In the genomic region with DNA sequence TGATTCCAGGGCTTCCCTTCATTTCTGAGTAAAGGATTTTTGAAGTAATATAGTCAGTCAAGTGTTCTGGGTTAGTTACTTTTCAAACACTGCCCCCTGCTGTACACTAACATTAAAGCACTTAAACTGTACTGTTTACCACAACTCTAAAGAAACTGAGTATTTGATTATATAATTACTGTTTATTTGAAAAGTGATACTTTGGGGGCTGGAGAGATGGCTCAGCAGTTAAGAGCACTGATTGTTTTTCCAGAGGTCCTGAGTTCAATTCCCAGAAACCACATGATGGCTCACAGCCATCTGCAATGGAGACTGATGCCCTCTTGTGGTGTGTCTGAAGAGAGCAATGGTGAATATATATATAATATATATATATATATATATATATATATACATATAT, we compare ENCODE assay signal across 7 mouse cellular contexts.
DNase-seq lines count a peak whose midpoint lies in the region; ATAC-seq and TF ChIP-seq lines count a peak whose summit lies in the region.
"Not testable (repeated sequence)": the region's sequence is repeated elsewhere in the genome, so short reads cannot be mapped to it uniquely, and the experiment has no call there.

No protein-coding gene starts in this region.

- not testable (repeated sequence) for H3K27ac ChIP-seq in forebrain, embryonic 12.5 days; liver, adult 2 months (replicated peaks; ENCODE audit: insufficient read depth, low read depth, low read length); midbrain, postnatal 0 days (ENCODE audit: low read depth, low read length)

- not testable (repeated sequence) for H3K4me2 ChIP-seq in forebrain, embryonic 12.5 days; midbrain, postnatal 0 days (ENCODE audit: low read depth, low read length, poor library complexity, severe bottlenecking)

- peak; percentile 39; the same call in 1 of the 2 replicates for ATAC-seq in forebrain, embryonic 12.5 days (ENCODE audit: low FRiP score)
- ATAC-seq in midbrain, postnatal 0 days (ENCODE audit: low FRiP score), result not testable (repeated sequence)

- H3K4me3 ChIP-seq in forebrain, embryonic 12.5 days (replicated peaks); liver, adult 2 months (ENCODE audit: insufficient read depth, low read depth, low read length); midbrain, postnatal 0 days (ENCODE audit: low read depth, low read length): not testable (repeated sequence)

- H3K4me1 ChIP-seq in forebrain, embryonic 12.5 days; liver, adult 2 months (ENCODE audit: control insufficient read depth, insufficient read depth, low read length); midbrain, postnatal 0 days (ENCODE audit: insufficient read depth, low read length): not testable (repeated sequence)

- not testable (repeated sequence) for H3K9me3 ChIP-seq in forebrain, embryonic 12.5 days; midbrain, postnatal 0 days (ENCODE audit: low read length)

- not testable (repeated sequence) for H3K27me3 ChIP-seq in forebrain, embryonic 12.5 days; liver, adult 2 months (ENCODE audit: control insufficient read depth, insufficient read depth, low read length); midbrain, postnatal 0 days (ENCODE audit: insufficient read depth, low read length)

- H3K36me3 ChIP-seq in forebrain, embryonic 12.5 days (replicated peaks); liver, adult 2 months (ENCODE audit: control insufficient read depth, insufficient read depth, low read length); midbrain, postnatal 0 days (ENCODE audit: insufficient read depth, low read length): not testable (repeated sequence)

- intact Hi-C loops in heart, postnatal 10 days (cut with DNase I), result loop anchor here (2.0 kb wide), 1 partner anchor 850 kb away; no protein-coding TSS in a partner anchor

- H3K79me2 ChIP-seq in liver, adult 2 months (ENCODE audit: control insufficient read depth, insufficient read depth, low read length), result not testable (repeated sequence)

- 0 out of 2 replicates have a peak, but pooled peaks have one; percentile 21 for TF ChIP-seq CTCF in liver, adult 2 months (IDR thresholded peaks at IDR 0.05; ENCODE audit: low read depth, low read length)
- TF ChIP-seq CTCF in midbrain, postnatal 0 days (IDR thresholded peaks at IDR 0.05), result peak; percentile 63

- H3K9ac ChIP-seq in forebrain, embryonic 12.5 days; liver, adult 2 months (ENCODE audit: low read depth, low read length); midbrain, postnatal 0 days (replicated peaks; ENCODE audit: low read length, poor library complexity, severe bottlenecking): not testable (repeated sequence)

- not testable (repeated sequence) for TF ChIP-seq POLR2A in liver, adult 2 months (IDR thresholded peaks at IDR 0.05; ENCODE audit: extremely low read depth, insufficient read depth, low read length)

- peak; percentile 61 for DNase-seq in NIH3T3 (ENCODE audit: low read depth)
- peak; percentile 23 to 28 for DNase-seq in cerebellum, postnatal 14 days
- peak; percentile 1 to 22 for DNase-seq in heart, postnatal 10 days
- DNase-seq in kidney, postnatal 14 days, result peak; percentile 1
- peak; percentile 10 for DNase-seq in liver, adult 2 months (ENCODE audit: extremely low read depth, low read depth, low spot score)
- peak; percentile 35 for DNase-seq in midbrain, postnatal 0 days (ENCODE audit: low spot score)

Comparison
In these comparisons a context has a peak if more than half of its experiments do, and no peak if none do; other contexts are left out.
1. DNase-seq: peak in every context shown above with its lines; median percentile 61 in NIH3T3; 35 in midbrain, postnatal 0 days; 26 in cerebellum, postnatal 14 days; 12 in heart, postnatal 10 days; 10 in liver, adult 2 months; 1 in kidney, postnatal 14 days.